Mouse (Mus musculus) cerebellum, adult 2 months (tissue): ENCODE data around the gene Tgoln1.

ENCODE experiments used
- CTCF ChIP-seq: fragments of 200-500 bp; IDR thresholded peaks from 2 replicates; pipeline ENCODE4 v1.5.1; 2011; ENCODE audit warnings: low read depth, mild to moderate bottlenecking, control low read depth, low read length, moderate library complexity, borderline replicate concordance; ENCODE audit not compliant: insufficient read depth
- POLR2A ChIP-seq: fragments of 200-500 bp; IDR thresholded peaks from 2 replicates; pipeline ENCODE4 v1.6.1; 2011; ENCODE audit warnings: low read length, control low read depth, borderline replicate concordance; ENCODE audit not compliant: insufficient read depth

DNA sequence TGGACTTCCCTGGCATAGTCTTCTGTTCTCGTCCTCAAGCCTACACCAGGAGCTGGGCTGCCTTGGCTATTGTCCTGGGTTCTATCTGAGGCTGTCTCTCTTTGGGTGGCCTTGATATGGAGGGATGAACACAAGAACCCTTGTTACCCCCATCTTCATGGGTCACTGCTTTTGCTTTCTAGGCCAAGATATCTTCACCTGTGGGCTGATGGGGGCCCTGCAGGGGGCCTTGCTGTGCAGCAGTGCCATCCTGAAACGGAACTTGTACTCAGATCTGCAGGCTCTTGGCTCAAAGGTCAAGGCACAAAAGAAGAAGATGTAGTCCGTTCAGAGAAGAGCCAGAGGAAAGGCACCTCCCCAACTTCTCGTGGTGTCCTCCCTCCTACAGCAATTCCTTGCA is 9.7 kb downstream of the Tgoln1 start:
- TF ChIP-seq CTCF (no peak), POLR2A (no peak)
